In the genomic region with DNA sequence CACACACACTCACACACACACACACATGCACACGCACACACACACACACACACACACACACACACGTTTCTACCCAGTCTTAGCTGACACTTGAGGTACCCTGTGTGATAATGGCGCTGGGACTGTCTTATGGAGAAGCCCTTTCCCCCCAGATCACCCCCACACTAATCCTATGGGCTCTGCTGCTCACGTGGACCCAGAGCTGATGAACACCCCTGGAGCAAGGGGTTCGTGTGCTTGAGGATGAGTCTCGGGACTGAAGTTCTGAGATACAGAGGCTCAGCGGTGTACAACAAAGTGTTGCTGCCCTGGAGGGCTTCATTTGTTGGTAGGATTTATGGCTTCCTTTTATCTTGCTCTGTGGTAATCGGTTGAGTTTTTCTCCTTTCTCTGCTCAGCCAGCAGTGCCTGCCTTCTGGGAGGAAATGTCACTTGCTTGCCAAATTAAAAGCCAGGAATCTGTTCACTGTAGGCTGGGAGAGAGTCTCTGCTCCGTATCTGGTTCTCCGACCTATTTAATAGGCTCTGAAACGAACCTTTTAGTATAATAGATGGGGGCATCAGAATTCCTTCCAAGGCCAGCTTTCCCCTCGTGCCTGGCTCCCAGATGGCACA, we compare ENCODE assay signal across 14 mouse cellular contexts.
DNase-seq lines count a peak whose midpoint lies in the region; ATAC-seq and TF ChIP-seq lines count a peak whose summit lies in the region.
"Had no signal": no experiment of that assay in that cellular context is flagged by ENCODE, and none has a peak within 500 bp of the region (broad histone marks: within the 10 kb centered on the region; RNA-seq: fewer than 3 reads in every experiment).

No protein-coding gene starts in this region.

- no peaks in the 10 kb centered on the region for H3K36me3 ChIP-seq in forebrain, embryonic 14.5 days (ENCODE audit: control insufficient read depth, insufficient read depth, low read length)
- H3K36me3 ChIP-seq in forebrain, embryonic 11.5 days (ENCODE audit: control insufficient read depth, insufficient read depth, low read length) = no peaks in the 10 kb centered on the region
- no peaks in the 10 kb centered on the region for H3K36me3 ChIP-seq in midbrain, embryonic 11.5 days (ENCODE audit: control insufficient read depth, insufficient read depth, low read length)
- no peaks in the 10 kb centered on the region for H3K36me3 ChIP-seq in midbrain, embryonic 10.5 days
- no peaks in the 10 kb centered on the region for H3K36me3 ChIP-seq in hindbrain, postnatal 0 days (ENCODE audit: insufficient read depth, low read length)
- no peaks in the 10 kb centered on the region for H3K36me3 ChIP-seq in neural tube, embryonic 14.5 days (ENCODE audit: control insufficient read depth, insufficient read depth, low read length)
- H3K36me3 ChIP-seq in intestine, postnatal 0 days (ENCODE audit: control insufficient read depth, insufficient read depth) = no peaks in the 10 kb centered on the region
- H3K36me3 ChIP-seq: limb, embryonic 12.5 days; lung, embryonic 15.5 days; midbrain, embryonic 12.5 days had no signal

- 62% methylated on average over 12 of the region's 12 CpGs for WGBS in forebrain, embryonic 14.5 days
- WGBS in forebrain, embryonic 11.5 days = 70% methylated on average over 12 of the region's 12 CpGs
- WGBS in midbrain, embryonic 11.5 days = 70% methylated on average over 12 of the region's 12 CpGs
- 80% methylated on average over 12 of the region's 12 CpGs for WGBS in midbrain, embryonic 10.5 days
- 46% methylated on average over 12 of the region's 12 CpGs for WGBS in hindbrain, postnatal 0 days
- WGBS in neural tube, embryonic 14.5 days = 18% methylated on average over 12 of the region's 12 CpGs
- 53% methylated on average over 12 of the region's 12 CpGs for WGBS in intestine, postnatal 0 days

- no peak overlapping the region for H3K9ac ChIP-seq in forebrain, embryonic 14.5 days (ENCODE audit: low read length)
- H3K9ac ChIP-seq in forebrain, embryonic 11.5 days (ENCODE audit: low read length) = no peak overlapping the region
- H3K9ac ChIP-seq in midbrain, embryonic 11.5 days (ENCODE audit: low read length) = no peak overlapping the region
- H3K9ac ChIP-seq in hindbrain, postnatal 0 days (replicated peaks; ENCODE audit: low read length) = no peak overlapping the region
- no peak overlapping the region for H3K9ac ChIP-seq in neural tube, embryonic 14.5 days (replicated peaks; ENCODE audit: low read depth, low read length)
- H3K9ac ChIP-seq in intestine, postnatal 0 days (ENCODE audit: low read depth, low read length) = no peak overlapping the region
- H3K9ac ChIP-seq: limb, embryonic 12.5 days; lung, embryonic 15.5 days; midbrain, embryonic 12.5 days had no signal

- no peak for TF ChIP-seq CTCF in hindbrain, postnatal 0 days (IDR thresholded peaks at IDR 0.05; ENCODE audit: low read depth)
- TF ChIP-seq CTCF in intestine, postnatal 0 days (IDR thresholded peaks at IDR 0.05; ENCODE audit: low read depth) = no peak

- no peak overlapping the region for H3K4me3 ChIP-seq in forebrain, embryonic 14.5 days (ENCODE audit: low read depth, low read length)
- H3K4me3 ChIP-seq in forebrain, embryonic 11.5 days (ENCODE audit: low read depth, low read length) = no peak overlapping the region
- H3K4me3 ChIP-seq in midbrain, embryonic 11.5 days (ENCODE audit: low read depth, low read length) = no peak overlapping the region
- no peak overlapping the region for H3K4me3 ChIP-seq in midbrain, embryonic 10.5 days
- no peak overlapping the region for H3K4me3 ChIP-seq in hindbrain, postnatal 0 days (ENCODE audit: low read length)
- H3K4me3 ChIP-seq in neural tube, embryonic 14.5 days (ENCODE audit: low read depth, low read length) = no peak overlapping the region
- no peak overlapping the region for H3K4me3 ChIP-seq in intestine, postnatal 0 days (ENCODE audit: low read depth, low read length)
- H3K4me3 ChIP-seq: erythroblast, embryonic 14.5 days; limb, embryonic 12.5 days; lung, embryonic 15.5 days; midbrain, embryonic 12.5 days had no signal

- peak; percentile 57 for DNase-seq in forebrain, embryonic 14.5 days (ENCODE audit: low spot score)
- DNase-seq in forebrain, embryonic 11.5 days (ENCODE audit: low spot score) = no peak
- DNase-seq in midbrain, embryonic 11.5 days (ENCODE audit: low spot score, missing footprints) = peak; percentile 47
- DNase-seq in midbrain, embryonic 10.5 days (ENCODE audit: low spot score) = no peak
- peak; percentile 26 for DNase-seq in hindbrain, postnatal 0 days (ENCODE audit: low spot score)
- DNase-seq in Muller cell, postnatal 12 days (ENCODE audit: inconsistent ontology term) = no peak
- DNase-seq: kidney, adult 11 months; spleen, adult 18-20 months had no signal

- no peaks in the 10 kb centered on the region for H3K4me1 ChIP-seq in forebrain, embryonic 14.5 days (ENCODE audit: control insufficient read depth, insufficient read depth, low read length)
- H3K4me1 ChIP-seq in forebrain, embryonic 11.5 days (replicated peaks; ENCODE audit: control insufficient read depth, insufficient read depth, low read length) = no peaks in the 10 kb centered on the region
- no peaks in the 10 kb centered on the region for H3K4me1 ChIP-seq in midbrain, embryonic 11.5 days (ENCODE audit: control insufficient read depth, insufficient read depth, low read length)
- no peaks in the 10 kb centered on the region for H3K4me1 ChIP-seq in midbrain, embryonic 10.5 days
- H3K4me1 ChIP-seq in hindbrain, postnatal 0 days (ENCODE audit: insufficient read depth, low read length) = no peaks in the 10 kb centered on the region
- H3K4me1 ChIP-seq in neural tube, embryonic 14.5 days (ENCODE audit: control insufficient read depth, insufficient read depth, low read length) = peaks cover 7% of the 10 kb centered on the region; the same call in 1 of the 2 replicates
- no peaks in the 10 kb centered on the region for H3K4me1 ChIP-seq in intestine, postnatal 0 days (replicated peaks; ENCODE audit: control insufficient read depth, insufficient read depth, low read length)
- H3K4me1 ChIP-seq: lung, embryonic 15.5 days; midbrain, embryonic 12.5 days had no signal

- peak overlapping the region; percentile 68; the same call in 1 of the 2 replicates for H3K27ac ChIP-seq in forebrain, embryonic 14.5 days (ENCODE audit: low read depth, low read length)
- H3K27ac ChIP-seq in forebrain, embryonic 11.5 days (ENCODE audit: low read depth, low read length) = no peak overlapping the region
- H3K27ac ChIP-seq in midbrain, embryonic 11.5 days (ENCODE audit: low read depth, low read length) = no peak overlapping the region
- no peak overlapping the region for H3K27ac ChIP-seq in midbrain, embryonic 10.5 days (replicated peaks)
- H3K27ac ChIP-seq in hindbrain, postnatal 0 days = no peak overlapping the region
- H3K27ac ChIP-seq in neural tube, embryonic 14.5 days (ENCODE audit: low read depth, low read length) = no peak overlapping the region
- no peak overlapping the region for H3K27ac ChIP-seq in intestine, postnatal 0 days (ENCODE audit: low read depth, low read length)
- H3K27ac ChIP-seq: limb, embryonic 12.5 days; lung, embryonic 15.5 days; midbrain, embryonic 12.5 days had no signal

- no peaks in the 10 kb centered on the region for H3K27me3 ChIP-seq in forebrain, embryonic 14.5 days (replicated peaks; ENCODE audit: control insufficient read depth, insufficient read depth, low read length)
- H3K27me3 ChIP-seq in forebrain, embryonic 11.5 days (ENCODE audit: control insufficient read depth, insufficient read depth, low read length) = no peaks in the 10 kb centered on the region
- H3K27me3 ChIP-seq in midbrain, embryonic 11.5 days (ENCODE audit: control insufficient read depth, insufficient read depth, low read length) = no peaks in the 10 kb centered on the region
- H3K27me3 ChIP-seq in midbrain, embryonic 10.5 days (ENCODE audit: low read depth, poor library complexity, severe bottlenecking) = no peaks in the 10 kb centered on the region
- H3K27me3 ChIP-seq in hindbrain, postnatal 0 days (ENCODE audit: insufficient read depth, low read length) = no peaks in the 10 kb centered on the region
- no peaks in the 10 kb centered on the region for H3K27me3 ChIP-seq in neural tube, embryonic 14.5 days (ENCODE audit: control insufficient read depth, insufficient read depth, low read length)
- H3K27me3 ChIP-seq in intestine, postnatal 0 days (replicated peaks; ENCODE audit: control insufficient read depth, insufficient read depth, low read length) = no peaks in the 10 kb centered on the region
- H3K27me3 ChIP-seq: limb, embryonic 12.5 days; lung, embryonic 15.5 days; midbrain, embryonic 12.5 days had no signal

- ATAC-seq in forebrain, embryonic 14.5 days = no peak
- ATAC-seq in forebrain, embryonic 11.5 days (replicated peaks; ENCODE audit: low FRiP score) = no peak
- ATAC-seq in midbrain, embryonic 11.5 days (ENCODE audit: low FRiP score) = no peak
- ATAC-seq in hindbrain, postnatal 0 days = peak; percentile 27; the same call in 1 of the 2 replicates
- peak; percentile 41; the same call in 1 of the 2 replicates for ATAC-seq in neural tube, embryonic 14.5 days (ENCODE audit: low read depth)
- ATAC-seq in intestine, postnatal 0 days = no peak

- no peaks in the 10 kb centered on the region for H3K9me3 ChIP-seq in forebrain, embryonic 14.5 days (replicated peaks; ENCODE audit: control insufficient read depth, low read length)
- H3K9me3 ChIP-seq in forebrain, embryonic 11.5 days (ENCODE audit: control insufficient read depth, low read length) = no peaks in the 10 kb centered on the region
- H3K9me3 ChIP-seq in midbrain, embryonic 11.5 days (ENCODE audit: control insufficient read depth, low read length) = no peaks in the 10 kb centered on the region
- no peaks in the 10 kb centered on the region for H3K9me3 ChIP-seq in midbrain, embryonic 10.5 days (replicated peaks)
- no peaks in the 10 kb centered on the region for H3K9me3 ChIP-seq in hindbrain, postnatal 0 days (ENCODE audit: low read length)
- H3K9me3 ChIP-seq in neural tube, embryonic 14.5 days (ENCODE audit: control insufficient read depth, low read length) = no peaks in the 10 kb centered on the region
- H3K9me3 ChIP-seq in intestine, postnatal 0 days (ENCODE audit: control insufficient read depth) = no peaks in the 10 kb centered on the region
- H3K9me3 ChIP-seq: lung, embryonic 15.5 days; midbrain, embryonic 12.5 days had no signal

- H3K4me2 ChIP-seq in forebrain, embryonic 14.5 days (ENCODE audit: low read length) = no peak overlapping the region
- H3K4me2 ChIP-seq in forebrain, embryonic 11.5 days (ENCODE audit: low read depth, low read length, severe bottlenecking) = no peak overlapping the region
- no peak overlapping the region for H3K4me2 ChIP-seq in midbrain, embryonic 11.5 days
- H3K4me2 ChIP-seq in hindbrain, postnatal 0 days (ENCODE audit: low read depth, low read length) = no peak overlapping the region
- no peak overlapping the region for H3K4me2 ChIP-seq in neural tube, embryonic 14.5 days (ENCODE audit: low read depth, low read length)
- no peak overlapping the region for H3K4me2 ChIP-seq in intestine, postnatal 0 days (replicated peaks; ENCODE audit: low read depth)
- H3K4me2 ChIP-seq: limb, embryonic 12.5 days; lung, embryonic 15.5 days; midbrain, embryonic 12.5 days had no signal

Comparison
In these comparisons a context has a peak if more than half of its experiments do, and no peak if none do; other contexts are left out.
1. DNase-seq: peak in forebrain, embryonic 14.5 days (single experiment), midbrain, embryonic 11.5 days (single experiment) and hindbrain, postnatal 0 days (single experiment); none in forebrain, embryonic 11.5 days (single experiment), midbrain, embryonic 10.5 days (single experiment) and Muller cell, postnatal 12 days (single experiment).
2. ATAC-seq: peak in hindbrain, postnatal 0 days (single experiment) and neural tube, embryonic 14.5 days (single experiment); none in forebrain, embryonic 14.5 days (single experiment), forebrain, embryonic 11.5 days (single experiment), midbrain, embryonic 11.5 days (single experiment) and intestine, postnatal 0 days (single experiment).